Mouse (Mus musculus) liver, embryonic 15.5 days (tissue): ENCODE data around the gene Rps6kl1. TPM values are rescaled to one million over a fixed set of nuclear protein-coding genes. Genes with fewer than 3 reads are reported as not detected.

Experiments
- ATAC-seq: fragments of 200-750 bp; cut with Nextera tagmentation; 2 replicates; pipeline ENCODE4 v1.8.0; 2017; ENCODE audit warnings: moderate number of reproducible peaks, mild to moderate bottlenecking, moderate library complexity; ENCODE audit not compliant: insufficient read depth
- H3K27ac ChIP-seq: fragments of 300-500 bp; sonication (generic); replicated peaks from 2 replicates; pipeline ENCODE4 v1.5.1; 2015; ENCODE audit warnings: mild to moderate bottlenecking, inconsistent platforms
- H3K27me3 ChIP-seq: fragments of 300-500 bp; sonication (generic); 2 replicates; pipeline ENCODE4 v1.6.1; 2015; ENCODE audit warnings: mild to moderate bottlenecking, inconsistent platforms
- H3K36me3 ChIP-seq: fragments of 300-500 bp; sonication (generic); replicated peaks from 2 replicates; pipeline ENCODE4 v1.6.1; 2015; ENCODE audit warnings: moderate library complexity, mild to moderate bottlenecking, inconsistent platforms
- H3K4me1 ChIP-seq: fragments of 300-500 bp; sonication (generic); replicated peaks from 2 replicates; pipeline ENCODE4 v1.6.1; 2015; ENCODE audit warnings: inconsistent platforms
- H3K4me2 ChIP-seq: fragments of 300-500 bp; sonication (generic); 2 replicates; pipeline ENCODE4 v1.6.1; 2015; ENCODE audit warnings: moderate library complexity, mild to moderate bottlenecking, inconsistent platforms
- H3K4me3 ChIP-seq: fragments of 300-500 bp; sonication (generic); replicated peaks from 2 replicates; pipeline ENCODE4 v1.5.1; 2015; ENCODE audit warnings: mild to moderate bottlenecking, inconsistent platforms
- H3K9ac ChIP-seq: fragments of 300-500 bp; sonication (generic); 2 replicates; pipeline ENCODE4 v1.6.1; 2015; ENCODE audit warnings: moderate library complexity, mild to moderate bottlenecking, inconsistent platforms
- H3K9me3 ChIP-seq: fragments of 300-500 bp; sonication (generic); replicated peaks from 2 replicates; pipeline ENCODE4 v1.6.1; 2016; ENCODE audit warnings: inconsistent platforms
- WGBS: fragments of 180-500 bp; shearing (Covaris S2); methylation state at CpG from one replicate; pipeline ENCODE4 v1.1.7; 2015; ENCODE audit warnings: mixed read lengths; ENCODE audit not compliant: insufficient replicate concordance; 5-methylcytosine and 5-hydroxymethylcytosine counted together
- polyA plus RNA-seq: library from polyadenylated mRNA; unstranded; fragments of >200 nt; fragmentation: Nextera tagmentation; extraction: Ambion mirVana; gene quantifications from 2 replicates; pipeline ENCODE4 v1.2.1, GENCODE M21; 2015

Gene Rps6kl1
- polyA plus RNA-seq, 1 experiment from 2014 or later, result 0.56 TPM

DNA sequence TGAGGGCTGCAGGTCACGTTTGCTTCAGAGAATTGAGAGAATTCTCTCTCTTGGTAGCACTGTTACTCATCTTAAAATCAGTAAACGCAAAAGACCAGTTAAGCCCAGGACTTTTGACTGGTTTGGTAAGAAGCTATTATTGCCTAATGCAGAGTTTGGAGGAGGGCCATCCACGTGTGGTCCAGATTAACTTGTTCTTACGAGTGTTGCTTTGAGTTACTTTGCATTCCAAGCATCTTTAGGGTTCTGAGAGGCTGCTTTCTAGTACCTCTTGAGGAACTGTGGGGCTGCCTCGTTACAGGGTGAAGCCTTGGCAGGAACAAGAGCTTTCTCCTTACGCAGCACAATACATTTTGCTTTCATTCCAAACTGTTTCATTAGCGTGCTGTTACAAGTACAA is 35.4 kb downstream of the Rps6kl1 start:
- WGBS, result 76% methylated on average over 7 of the region's 7 CpGs
- H3K4me2 ChIP-seq, result no peak overlapping the region
- H3K4me3 ChIP-seq, result no peak overlapping the region
- no peak overlapping the region for H3K9ac ChIP-seq
- H3K9me3 ChIP-seq, result no peaks in the 10 kb centered on the region
- no peaks in the 10 kb centered on the region for H3K27me3 ChIP-seq
- ATAC-seq, result no peak
- H3K36me3 ChIP-seq, result peaks cover 60% of the 10 kb centered on the region
- no peak overlapping the region for H3K27ac ChIP-seq
- H3K4me1 ChIP-seq, result peaks cover 44% of the 10 kb centered on the region

DNA sequence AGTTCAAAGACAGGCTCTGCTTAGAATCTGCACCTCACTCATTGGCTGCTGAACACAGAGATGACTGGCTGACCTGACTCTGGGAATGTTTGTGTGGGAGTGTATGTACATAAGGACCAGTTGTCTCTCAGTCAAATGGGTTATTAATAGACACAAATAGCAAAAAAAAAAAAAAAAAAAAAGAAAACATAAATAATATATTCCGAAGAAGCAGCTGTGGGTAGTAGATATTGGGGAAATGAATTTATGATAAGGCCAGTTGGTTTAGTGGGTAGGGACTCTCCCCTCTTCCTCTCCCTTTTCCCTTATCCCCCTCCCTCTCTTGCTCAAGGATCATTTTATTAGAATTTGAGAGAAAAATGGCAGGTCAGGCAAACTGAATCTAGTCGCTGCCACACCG is 37.1 kb downstream of the Rps6kl1 start:
- H3K36me3 ChIP-seq, result peaks cover 43% of the 10 kb centered on the region
- ATAC-seq, result no peak
- H3K27me3 ChIP-seq, result no peaks in the 10 kb centered on the region
- no peak overlapping the region for H3K4me3 ChIP-seq
- H3K9me3 ChIP-seq, result no peaks in the 10 kb centered on the region
- no peak overlapping the region for H3K9ac ChIP-seq
- WGBS, result 69% methylated on average over 3 of the region's 3 CpGs
- peaks cover 58% of the 10 kb centered on the region for H3K4me1 ChIP-seq
- 0 out of 2 replicates have a peak overlapping the region, but pooled peaks have one; percentile 46 for H3K27ac ChIP-seq
- H3K4me2 ChIP-seq, result peak overlapping the region; percentile 80

DNA sequence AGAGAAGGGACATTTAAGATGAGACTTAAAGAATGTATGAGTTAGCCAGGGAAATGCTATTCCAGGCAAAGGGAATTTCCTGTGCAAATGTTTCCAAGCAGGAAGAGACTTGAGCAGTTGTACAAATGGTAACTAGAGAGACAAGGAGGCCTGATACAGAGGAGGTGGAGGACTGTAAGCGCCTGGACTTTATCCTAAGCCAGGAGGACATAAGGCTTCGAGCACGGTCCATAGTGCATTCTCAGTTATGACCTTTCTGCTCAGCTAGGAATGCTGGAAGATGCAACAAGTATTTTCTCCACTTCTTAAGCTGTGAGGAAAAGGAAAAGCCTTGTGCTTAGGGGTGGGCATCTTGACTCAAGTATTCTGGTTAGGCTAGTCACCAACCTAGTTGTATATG is 37.7 kb downstream of the Rps6kl1 start:
- no peak for ATAC-seq
- Histone ChIP-seq H3K27ac (0 out of 2 replicates have a peak overlapping the region, but pooled peaks have one; percentile 46), H3K36me3 (peaks cover 37% of the 10 kb centered on the region), H3K27me3 (no peaks in the 10 kb centered on the region), H3K9ac (no peak overlapping the region), H3K4me3 (peak overlapping the region; percentile 90; the same call in 1 of the 2 replicates), H3K4me2 (peak overlapping the region; percentile 80), H3K9me3 (no peaks in the 10 kb centered on the region), H3K4me1 (peaks cover 59% of the 10 kb centered on the region)
- 85% methylated on average over 3 of the region's 3 CpGs for WGBS

DNA sequence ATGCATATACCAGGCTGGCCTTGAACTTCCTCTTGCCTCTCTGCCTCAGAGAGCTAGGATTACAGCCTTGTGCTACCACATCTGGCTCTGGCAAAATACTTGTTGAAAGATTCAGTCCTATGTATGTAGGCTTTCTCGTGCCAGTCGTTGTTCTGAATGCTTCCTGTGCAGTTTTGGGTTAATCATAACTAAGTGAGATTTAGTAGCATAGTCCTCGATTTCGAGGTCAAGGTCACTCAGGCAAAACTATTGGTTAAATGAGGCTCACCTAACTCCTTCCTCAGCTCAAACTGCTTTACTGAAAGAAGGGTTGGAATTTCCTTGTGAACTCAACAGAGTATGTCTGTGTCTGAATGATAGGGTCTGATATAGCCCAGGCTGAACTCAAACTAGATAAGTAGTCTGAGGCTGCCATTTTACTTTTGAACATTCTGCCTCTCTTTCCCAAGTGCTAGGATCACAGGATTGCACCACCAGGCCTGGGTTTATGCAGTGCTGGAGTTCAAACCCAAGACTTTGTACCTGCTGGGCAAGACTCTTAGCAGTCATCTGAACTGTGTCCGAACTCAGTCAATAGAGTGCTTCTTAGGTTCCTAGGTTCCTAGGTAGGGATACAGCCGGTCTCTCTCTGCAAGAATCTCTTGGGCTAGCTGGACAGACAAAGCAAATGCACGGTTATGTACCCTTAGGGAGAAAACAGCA is 38.4 kb downstream of the Rps6kl1 start:
- no peak for ATAC-seq
- Histone ChIP-seq H3K4me2 (peak overlapping the region; percentile 80), H3K4me1 (peaks cover 59% of the 10 kb centered on the region), H3K27me3 (no peaks in the 10 kb centered on the region), H3K9ac (peak overlapping the region; percentile 94), H3K4me3 (peak overlapping the region; percentile 90), H3K27ac (peak overlapping the region; percentile 89), H3K36me3 (peaks cover 30% of the 10 kb centered on the region), H3K9me3 (no peaks in the 10 kb centered on the region)
- WGBS, result 61% methylated on average over 7 of the region's 7 CpGs

DNA sequence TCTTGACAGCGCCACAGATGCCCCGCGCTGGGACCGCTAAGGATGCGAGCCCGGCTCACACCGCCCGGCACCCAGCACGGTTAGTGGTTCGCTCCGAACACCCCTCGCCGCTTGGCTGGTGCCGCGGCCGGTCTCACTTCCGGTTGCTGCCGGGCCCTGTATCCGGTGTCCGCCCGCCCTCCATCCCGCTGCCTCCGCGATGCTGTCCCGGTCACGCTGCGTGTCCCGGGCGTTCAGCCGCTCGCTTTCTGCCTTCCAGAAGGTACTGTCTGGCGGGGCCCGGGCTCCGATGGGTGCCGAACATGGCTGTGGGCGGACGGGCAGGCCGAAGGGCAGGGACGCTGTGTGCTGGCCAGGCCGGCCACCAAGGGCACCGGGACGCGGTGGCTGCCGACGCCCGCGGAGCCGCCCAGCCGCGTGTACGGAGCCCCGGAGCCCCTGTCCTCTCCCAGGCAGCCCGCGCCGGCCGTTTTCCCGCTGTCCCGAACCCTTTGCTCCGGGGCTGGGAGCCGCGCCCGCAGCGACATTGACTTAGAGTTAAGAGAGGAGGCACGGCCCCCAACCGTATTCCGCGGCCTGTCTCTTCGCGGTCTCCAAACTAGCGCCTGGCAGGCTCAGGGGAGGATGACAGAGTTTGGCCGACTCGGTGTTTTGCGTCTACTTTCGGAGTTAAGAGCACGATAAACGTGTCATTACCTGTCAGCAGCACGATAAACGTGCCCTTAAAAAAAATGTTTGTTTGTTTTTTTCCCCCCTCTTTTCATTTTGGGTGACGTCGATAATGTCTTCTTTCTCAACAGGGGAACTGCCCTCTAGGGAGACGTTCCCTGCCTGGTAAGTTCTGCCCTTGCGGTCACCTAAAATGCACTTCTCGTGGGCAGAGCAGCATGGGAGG is 40.1 kb downstream of the Rps6kl1 start, which contains the start of the genes Prox2 and Dlst:
Gene Prox2 (minus strand): TSS at position 62 of the 895 bp plus-strand sequence.
Gene Dlst (plus strand): TSS at position 136 of the 895 bp plus-strand sequence.
- WGBS, result under 1% methylated on average over 83 of the region's 83 CpGs
- no peaks in the 10 kb centered on the region for H3K9me3 ChIP-seq
- peak within 1 kb of the TSS; percentile 80 for H3K4me2 ChIP-seq
- H3K27me3 ChIP-seq, result no peaks in the 10 kb centered on the region
- peaks cover 17% of the 10 kb centered on the region for H3K36me3 ChIP-seq
- peak within 1 kb of the TSS; percentile 94 for H3K9ac ChIP-seq
- peak; percentile 95 for ATAC-seq
- H3K4me1 ChIP-seq, result peaks cover 59% of the 10 kb centered on the region
- H3K4me3 ChIP-seq, result peak within 1 kb of the TSS; percentile 90
- peak within 1 kb of the TSS; percentile 89 for H3K27ac ChIP-seq

DNA sequence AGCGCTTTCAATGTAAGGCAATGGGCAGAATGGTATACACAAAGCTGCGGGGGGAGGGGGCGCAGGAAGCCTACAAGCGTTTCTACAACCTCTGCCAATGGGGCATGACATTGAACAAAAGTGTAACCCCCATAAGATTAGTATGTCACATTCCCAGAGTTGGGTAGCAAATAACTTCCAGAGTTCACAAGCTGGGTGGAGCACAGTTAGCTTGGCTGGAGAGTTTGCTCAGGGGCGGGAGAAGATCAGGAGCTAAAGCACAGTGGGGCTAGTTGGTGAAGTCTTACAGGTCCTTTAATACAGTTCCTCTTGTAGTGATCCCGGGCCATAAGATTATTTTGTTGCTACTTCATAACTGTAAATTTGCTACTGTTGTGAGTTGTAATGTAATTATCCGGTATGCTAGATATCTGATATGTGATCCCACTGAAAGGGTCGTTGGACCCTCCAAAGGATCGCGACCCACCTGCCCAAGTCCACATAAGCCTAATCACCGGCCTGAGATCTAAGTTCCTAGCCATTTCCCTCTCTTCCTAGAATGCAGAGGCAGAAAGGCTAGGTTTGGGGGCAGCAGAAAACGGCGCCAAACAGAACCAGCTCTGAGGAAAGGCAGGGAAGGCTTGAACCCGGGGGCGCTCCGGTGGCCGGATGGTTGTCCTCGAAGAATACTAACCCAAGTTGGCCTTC is 40.9 kb downstream of the Rps6kl1 start:
- 12% methylated on average over 18 of the region's 18 CpGs for WGBS
- Histone ChIP-seq H3K9me3 (no peaks in the 10 kb centered on the region), H3K4me1 (peaks cover 61% of the 10 kb centered on the region), H3K27me3 (no peaks in the 10 kb centered on the region), H3K4me3 (peak overlapping the region; percentile 90), H3K4me2 (peak overlapping the region; percentile 80), H3K36me3 (peaks cover 9% of the 10 kb centered on the region; the same call in 1 of the 2 replicates), H3K27ac (peak overlapping the region; percentile 89), H3K9ac (peak overlapping the region; percentile 94)
- ATAC-seq, result peak; percentile 51

DNA sequence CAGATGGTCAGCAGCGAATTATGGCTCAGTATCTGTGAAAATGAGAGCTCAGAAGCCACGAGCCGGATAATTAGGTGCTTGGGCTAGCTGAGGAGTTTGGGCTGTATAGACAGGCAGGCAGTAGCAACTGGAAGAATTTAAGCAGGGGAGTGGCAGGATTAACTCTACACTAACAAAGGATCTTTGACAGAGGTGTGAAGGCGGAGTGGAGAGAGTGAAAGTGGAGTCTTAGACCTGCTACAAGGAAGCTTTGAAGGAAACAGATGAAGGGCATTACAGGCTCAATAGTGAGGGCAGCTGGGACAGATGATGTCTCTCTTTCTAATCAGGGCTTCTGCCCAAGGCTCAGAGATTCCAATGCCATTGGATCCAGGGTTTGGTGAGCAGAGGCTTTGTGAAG is 41.6 kb downstream of the Rps6kl1 start:
- H3K9ac ChIP-seq, result no peak overlapping the region
- peak overlapping the region; percentile 35; the same call in 1 of the 2 replicates for H3K27ac ChIP-seq
- 78% methylated on average over 4 of the region's 4 CpGs for WGBS
- H3K36me3 ChIP-seq, result 0 out of 2 replicates have a peak, but pooled peaks cover 2% of the 10 kb centered on the region
- ATAC-seq, result no peak
- peaks cover 58% of the 10 kb centered on the region for H3K4me1 ChIP-seq
- no peaks in the 10 kb centered on the region for H3K27me3 ChIP-seq
- peak overlapping the region; percentile 80 for H3K4me2 ChIP-seq
- H3K9me3 ChIP-seq, result no peaks in the 10 kb centered on the region
- H3K4me3 ChIP-seq, result peak overlapping the region; percentile 90

DNA sequence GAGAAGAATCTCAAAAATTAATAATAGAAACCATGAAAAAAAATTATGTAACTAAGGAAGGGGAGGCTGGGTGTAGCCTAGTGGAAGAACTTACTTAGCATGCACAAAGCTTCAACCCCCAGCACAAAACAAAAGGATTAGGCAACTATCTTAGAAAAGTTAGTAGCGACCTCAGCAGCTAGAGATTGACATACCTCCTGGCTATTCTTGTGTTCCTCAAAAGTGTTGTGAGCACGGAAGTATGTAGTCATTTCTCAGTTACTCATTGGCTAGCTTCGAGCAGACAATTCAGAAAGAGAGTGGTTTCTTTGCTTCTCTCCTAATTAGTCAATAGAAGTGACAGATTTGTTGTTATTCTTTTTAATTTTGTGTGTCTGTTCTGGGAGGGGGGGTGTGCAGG is 42.4 kb downstream of the Rps6kl1 start:
- no peak overlapping the region for H3K4me3 ChIP-seq
- H3K27ac ChIP-seq, result peak overlapping the region; percentile 35; the same call in 1 of the 2 replicates
- ATAC-seq, result no peak
- H3K4me1 ChIP-seq, result peaks cover 52% of the 10 kb centered on the region
- WGBS, result 51% methylated on average over 3 of the region's 3 CpGs
- H3K27me3 ChIP-seq, result no peaks in the 10 kb centered on the region
- H3K36me3 ChIP-seq, result 0 out of 2 replicates have a peak, but pooled peaks cover under 1% of the 10 kb centered on the region
- no peaks in the 10 kb centered on the region for H3K9me3 ChIP-seq
- no peak overlapping the region for H3K4me2 ChIP-seq
- H3K9ac ChIP-seq, result no peak overlapping the region

DNA sequence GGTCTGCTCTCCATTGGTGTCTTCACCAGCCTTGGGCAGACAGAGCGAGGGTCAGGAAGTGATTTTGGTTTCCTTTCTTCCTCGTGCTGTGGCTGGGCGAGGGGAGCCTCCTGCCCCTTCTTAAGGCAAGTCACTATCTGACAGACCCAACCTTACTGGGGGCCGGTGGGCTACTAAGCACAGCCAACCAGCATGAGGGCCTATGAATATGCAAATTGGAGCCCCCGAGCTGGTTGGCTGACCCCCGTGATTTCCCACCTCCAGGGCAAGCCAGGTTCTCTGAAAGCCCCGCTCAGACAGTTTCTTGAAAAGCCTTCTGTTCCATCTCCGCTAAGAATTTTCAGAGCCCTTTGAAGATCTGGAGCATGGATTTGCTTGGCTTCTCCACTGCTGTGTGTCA is 44.8 kb downstream of the Rps6kl1 start:
- no peak overlapping the region for H3K4me3 ChIP-seq
- H3K4me1 ChIP-seq, result peaks cover 28% of the 10 kb centered on the region
- H3K27me3 ChIP-seq, result no peaks in the 10 kb centered on the region
- H3K9ac ChIP-seq, result no peak overlapping the region
- peak overlapping the region; percentile 6 for H3K4me2 ChIP-seq
- H3K27ac ChIP-seq, result no peak overlapping the region
- H3K36me3 ChIP-seq, result no peaks in the 10 kb centered on the region
- no peak for ATAC-seq
- H3K9me3 ChIP-seq, result no peaks in the 10 kb centered on the region
- 8% methylated on average over 8 of the region's 8 CpGs for whole genome bisulfite sequencing

DNA sequence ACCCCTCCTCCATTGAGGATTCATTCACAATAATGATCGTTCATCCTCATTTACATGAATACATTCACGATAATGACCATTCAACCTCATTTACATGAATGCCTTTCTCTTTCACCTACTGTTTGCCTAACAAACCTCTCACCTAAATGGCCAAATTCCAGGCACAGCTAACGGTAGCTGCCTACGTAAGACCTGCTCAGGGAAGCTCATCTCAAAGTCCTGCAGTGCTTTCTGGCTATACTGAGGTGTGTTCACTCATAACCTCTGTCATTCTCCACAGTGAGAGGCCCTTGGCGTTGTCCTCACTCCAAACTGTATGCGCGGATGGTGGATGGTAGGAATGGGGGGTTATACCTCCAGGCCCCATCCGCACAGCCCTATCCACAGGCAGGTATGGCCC is 46.3 kb downstream of the Rps6kl1 start:
- Histone ChIP-seq H3K36me3 (no peaks in the 10 kb centered on the region), H3K27me3 (no peaks in the 10 kb centered on the region), H3K9ac (no peak overlapping the region), H3K4me1 (peaks cover 23% of the 10 kb centered on the region), H3K4me2 (no peak overlapping the region), H3K4me3 (no peak overlapping the region), H3K27ac (no peak overlapping the region), H3K9me3 (no peaks in the 10 kb centered on the region)
- WGBS, result 81% methylated on average over 8 of the region's 8 CpGs
- no peak for ATAC-seq
